Mouse (Mus musculus) activated CD4-positive, CD25-positive, alpha-beta regulatory T cell, adult 4 months (primary cell): ENCODE results near the gene Gm3336. TPM values are rescaled to one million over a fixed set of nuclear protein-coding genes. Genes with fewer than 3 reads are reported as not detected.

Experiments
- ATAC-seq: one replicate; pipeline ENCODE4 v1.8.0; 2017
- polyA plus RNA-seq, 2 experiments: library from polyadenylated mRNA; unstranded; fragments of 100-300 nt; shearing (Covaris generic); gene quantifications; one replicate each; pipeline ENCODE4 v1.2.1; 2017

Gene Gm3336
- polyA plus RNA-seq = not detected

- peak; percentile 87 for ATAC-seq
These were observed at the start of gene Gm3336 for GRCm38 (mm10) chr8:70718297-70718696. TSS of gene Gm3336 (plus strand) at chr8:70718543.

GRCm38 (mm10) chr8:70671615-70672324, 46.6 kb upstream of the Gm3336 start:
- no peak for ATAC-seq

GRCm38 (mm10) chr8:70672325-70673078, 45.8 kb upstream of the Gm3336 start:
- ATAC-seq = no peak

GRCm38 (mm10) chr8:70673079-70673856, 45.1 kb upstream of the Gm3336 start, which contains the start of gene Lsm4:
TSS of gene Lsm4 (plus strand) at chr8:70673248.
- ATAC-seq = peak; percentile 90

GRCm38 (mm10) chr8:70674109-70674508, 44.2 kb upstream of the Gm3336 start:
- ATAC-seq = no peak

- ATAC-seq = no peak
These were observed 43.6 kb upstream of the Gm3336 start for GRCm38 (mm10) chr8:70674716-70675115.

GRCm38 (mm10) chr8:70675336-70675735, 43.0 kb upstream of the Gm3336 start:
- ATAC-seq = peak; percentile 44

- ATAC-seq = no peak
These were observed 40.8 kb upstream of the Gm3336 start for GRCm38 (mm10) chr8:70677451-70678080.

- ATAC-seq = no peak
These were observed 39.7 kb upstream of the Gm3336 start for GRCm38 (mm10) chr8:70678679-70679078.

- no peak for ATAC-seq
These were observed 38.9 kb upstream of the Gm3336 start for GRCm38 (mm10) chr8:70679404-70679803.

GRCm38 (mm10) chr8:70680039-70680438, 38.3 kb upstream of the Gm3336 start:
- no peak for ATAC-seq

- ATAC-seq = no peak
These were observed 36.9 kb upstream of the Gm3336 start for GRCm38 (mm10) chr8:70681410-70681809.

GRCm38 (mm10) chr8:70682193-70682592, 36.1 kb upstream of the Gm3336 start:
- ATAC-seq = no peak

GRCm38 (mm10) chr8:70682692-70683091, 35.7 kb upstream of the Gm3336 start:
- no peak for ATAC-seq

GRCm38 (mm10) chr8:70684291-70684690, 34.1 kb upstream of the Gm3336 start:
- ATAC-seq = peak; percentile 98

GRCm38 (mm10) chr8:70687576-70687975, 30.8 kb upstream of the Gm3336 start:
- ATAC-seq = no peak

- no peak for ATAC-seq
These were observed 30.2 kb upstream of the Gm3336 start for GRCm38 (mm10) chr8:70688136-70688535.

GRCm38 (mm10) chr8:70689892-70690390, 28.4 kb upstream of the Gm3336 start:
- ATAC-seq = no peak

GRCm38 (mm10) chr8:70691230-70691629, 27.1 kb upstream of the Gm3336 start:
- no peak for ATAC-seq

- no peak for ATAC-seq
These were observed 26.6 kb upstream of the Gm3336 start for GRCm38 (mm10) chr8:70691727-70692231.

GRCm38 (mm10) chr8:70693636-70694035, 24.7 kb upstream of the Gm3336 start:
- no peak for ATAC-seq

GRCm38 (mm10) chr8:70695318-70696018, 22.9 kb upstream of the Gm3336 start:
- no peak for ATAC-seq
